Mouse (Mus musculus) olfactory bulb, adult 2 months (tissue): Measurements from ENCODE around the gene Srcap.

Experiments used
- CTCF ChIP-seq: fragments of 200-500 bp; IDR thresholded peaks from 2 replicates; pipeline ENCODE4 v1.5.1; 2012; ENCODE audit warnings: low read depth, mild to moderate bottlenecking, low read length, moderate library complexity; ENCODE audit not compliant: insufficient read depth
- POLR2A ChIP-seq: fragments of 200-500 bp; IDR thresholded peaks from 2 replicates; pipeline ENCODE4 v1.6.1; 2012; ENCODE audit warnings: mild to moderate bottlenecking, low read depth, low read length, moderate library complexity; ENCODE audit not compliant: insufficient read depth

DNA sequence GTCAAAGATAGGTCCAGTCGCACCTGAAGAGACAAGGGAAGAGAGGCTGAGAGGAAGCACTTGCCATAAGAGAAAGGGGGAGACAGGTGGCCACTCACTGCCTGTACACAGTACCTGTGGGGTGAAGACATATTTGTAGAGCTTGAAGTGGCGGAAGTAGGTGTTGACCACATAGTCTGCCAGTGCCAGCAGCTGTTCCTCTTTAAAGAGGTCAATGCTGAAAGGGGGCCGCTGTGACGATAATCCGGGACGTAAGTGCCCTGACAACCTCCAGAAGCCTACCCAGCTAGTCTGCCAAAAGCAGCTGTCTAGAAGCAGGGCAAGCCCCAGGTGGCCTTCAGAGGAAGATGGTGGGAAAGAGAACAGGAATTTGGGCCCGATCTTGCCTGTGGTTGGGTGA lies 73.2 kb downstream of the Srcap start:
- no peak for TF ChIP-seq POLR2A
- TF ChIP-seq CTCF = no peak
